Mouse (Mus musculus): ENCODE data around the gene Marveld2. TPM values are rescaled to one million over a fixed set of nuclear protein-coding genes. Genes with fewer than 3 reads are reported as not detected.

The Marveld2 gene
- polyA plus RNA-seq (2015; fragmentation: Nextera tagmentation; extraction: Ambion mirVana): 5.6 TPM in 2 replicates

DNA sequence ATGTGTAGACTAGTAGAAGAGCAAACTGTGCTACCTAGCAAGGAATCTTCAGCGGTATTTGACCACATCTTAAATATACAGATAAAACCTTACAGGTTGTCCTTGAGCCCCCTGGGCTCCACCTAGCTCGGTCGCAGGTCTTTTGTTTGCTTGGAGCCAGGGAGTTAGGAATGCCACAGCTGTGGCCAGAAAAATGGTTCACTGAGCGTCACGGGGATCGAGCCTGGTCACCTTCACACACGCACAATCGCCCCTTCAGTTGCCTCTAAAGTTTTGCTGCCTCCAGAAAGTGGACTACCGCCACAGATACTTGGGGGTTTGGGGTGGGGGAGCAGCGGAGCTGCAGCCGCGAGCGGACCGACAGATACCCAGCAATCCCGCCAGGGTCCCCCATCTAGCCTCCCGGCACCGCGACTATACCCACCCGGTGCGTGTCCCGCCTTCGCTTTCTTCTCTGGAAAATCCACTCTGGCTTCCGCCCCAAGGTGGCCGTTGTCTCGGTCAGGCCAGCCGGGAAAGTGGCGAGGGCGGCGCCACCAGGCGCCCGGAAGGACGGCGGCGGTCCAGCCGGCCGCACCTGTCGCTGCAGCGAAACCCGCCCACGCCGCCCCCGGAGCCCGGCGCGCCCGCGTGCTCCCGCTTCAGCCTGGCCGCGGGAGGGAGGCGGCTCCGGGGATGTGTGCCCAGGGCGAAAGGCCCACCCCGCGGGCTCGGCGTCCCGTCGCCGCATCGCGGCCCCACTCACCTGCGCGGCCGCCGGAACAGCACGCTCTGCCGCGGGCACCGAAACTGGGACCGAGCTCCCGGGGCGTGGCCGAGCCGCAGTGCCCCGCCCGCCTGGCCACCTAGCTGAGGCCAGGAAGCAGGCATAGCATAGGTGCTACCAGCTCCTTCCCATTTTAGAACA, at the start of gene Marveld2:
Gene Marveld2 (minus strand): TSS at position 791 of the 907 bp plus-strand sequence.
- peak within 1 kb of the TSS; percentile 54 for H3K4me3 ChIP-seq
- H3K9ac ChIP-seq: peak within 1 kb of the TSS; percentile 71
- WGBS: 3% methylated on average over 76 of the region's 77 CpGs
- peak within 1 kb of the TSS; percentile 72 for H3K4me2 ChIP-seq
- H3K27ac ChIP-seq: peak within 1 kb of the TSS; percentile 0; the same call in 1 of the 2 replicates
- H3K27me3 ChIP-seq: peaks cover 22% of the 10 kb centered on the region
- ATAC-seq (ENCODE audit: insufficient number of reproducible peaks, insufficient read depth, low FRiP score, low TSS enrichment, low read depth): no peak
- H3K36me3 ChIP-seq: peaks cover 35% of the 10 kb centered on the region
- H3K4me1 ChIP-seq: peaks cover 7% of the 10 kb centered on the region
- no peaks in the 10 kb centered on the region for H3K9me3 ChIP-seq

- H3K36me3 ChIP-seq: peaks cover 27% of the 10 kb centered on the region
- H3K9ac ChIP-seq: no peak overlapping the region
- no peaks in the 10 kb centered on the region for H3K9me3 ChIP-seq
- no peaks in the 10 kb centered on the region for H3K27me3 ChIP-seq
- WGBS: 45% methylated on average over 4 of the region's 4 CpGs
- H3K4me1 ChIP-seq: no peaks in the 10 kb centered on the region
- H3K27ac ChIP-seq: no peak overlapping the region
- no peak overlapping the region for H3K4me3 ChIP-seq
- no peak for ATAC-seq (ENCODE audit: insufficient number of reproducible peaks, insufficient read depth, low FRiP score, low TSS enrichment, low read depth)
- H3K4me2 ChIP-seq: no peak overlapping the region
These were observed 43.2 kb upstream of the Marveld2 start for GRCm38 (mm10) chr13:100659864-100660456.

DNA sequence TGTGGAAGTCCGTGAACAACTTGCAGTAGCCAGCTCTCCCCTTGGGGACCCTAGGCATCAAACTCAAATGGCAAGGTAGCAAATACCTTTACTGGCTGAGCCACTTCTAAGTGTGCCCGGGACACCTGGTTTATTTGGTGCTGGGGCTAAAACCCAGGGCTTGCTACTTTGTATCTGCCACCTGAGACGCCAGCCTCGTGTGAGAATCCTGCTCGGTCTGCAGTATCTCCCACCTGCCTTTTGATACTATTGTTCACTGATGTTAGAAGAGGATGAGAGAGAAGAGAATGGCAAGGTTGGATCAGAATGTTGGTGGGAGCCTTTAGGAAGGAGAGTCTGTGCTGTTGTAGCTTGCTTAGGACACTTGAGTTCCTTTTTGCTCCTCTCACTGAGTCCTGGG, 41.3 kb upstream of the Marveld2 start:
- Histone ChIP-seq H3K27me3 (no peaks in the 10 kb centered on the region), H3K4me3 (no peak overlapping the region), H3K27ac (no peak overlapping the region), H3K4me2 (no peak overlapping the region), H3K36me3 (peaks cover 16% of the 10 kb centered on the region), H3K9me3 (no peaks in the 10 kb centered on the region), H3K9ac (no peak overlapping the region), H3K4me1 (no peaks in the 10 kb centered on the region)
- WGBS: 93% methylated on average over 5 of the region's 5 CpGs
- ATAC-seq (ENCODE audit: insufficient number of reproducible peaks, insufficient read depth, low FRiP score, low TSS enrichment, low read depth): no peak

DNA sequence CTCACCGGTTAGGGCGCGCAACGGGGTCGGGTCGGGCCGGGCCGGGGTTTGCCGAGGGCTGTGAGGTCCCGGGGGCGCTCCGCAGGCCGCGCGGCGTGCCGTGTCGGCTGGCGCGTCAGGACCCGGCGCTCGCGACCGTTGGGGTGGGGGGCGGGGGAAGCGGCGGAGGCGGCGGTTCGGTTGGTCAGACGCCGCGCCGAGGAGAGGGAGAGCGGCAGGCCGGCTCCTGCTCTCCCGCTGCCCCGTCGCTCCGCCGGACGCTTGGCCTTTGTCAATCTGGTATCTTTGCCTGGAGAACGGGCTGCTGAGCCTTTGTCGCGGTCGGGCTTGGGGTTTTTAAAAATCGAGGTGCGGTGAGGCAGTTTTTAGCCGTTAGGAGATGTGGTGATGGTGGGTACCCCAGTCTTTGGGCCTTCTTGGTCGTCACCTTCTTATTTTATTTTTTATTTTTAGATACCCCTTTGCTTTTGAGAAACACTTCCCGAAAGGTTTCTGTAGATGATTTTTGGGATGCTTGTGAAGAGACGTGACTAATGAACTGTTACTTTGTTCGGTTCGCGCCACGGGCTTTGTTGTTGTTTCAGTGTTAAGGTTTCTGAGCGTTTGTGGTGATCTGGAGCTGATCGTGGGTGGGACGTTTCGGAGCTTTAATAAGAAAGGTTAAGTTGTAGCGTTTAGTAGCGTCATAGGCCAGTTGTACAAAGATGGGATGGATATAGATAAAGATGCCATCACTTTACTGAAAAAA, 34.8 kb upstream of the Marveld2 start, which contains the start of gene Taf9:
Gene Taf9 (plus strand): TSS at position 141 of the 748 bp plus-strand sequence.
- peak; percentile 73 for ATAC-seq (ENCODE audit: insufficient number of reproducible peaks, insufficient read depth, low FRiP score, low TSS enrichment, low read depth)
- under 1% methylated on average over 55 of the region's 63 CpGs for WGBS
- H3K4me2 ChIP-seq: peak within 1 kb of the TSS; percentile 90

DNA sequence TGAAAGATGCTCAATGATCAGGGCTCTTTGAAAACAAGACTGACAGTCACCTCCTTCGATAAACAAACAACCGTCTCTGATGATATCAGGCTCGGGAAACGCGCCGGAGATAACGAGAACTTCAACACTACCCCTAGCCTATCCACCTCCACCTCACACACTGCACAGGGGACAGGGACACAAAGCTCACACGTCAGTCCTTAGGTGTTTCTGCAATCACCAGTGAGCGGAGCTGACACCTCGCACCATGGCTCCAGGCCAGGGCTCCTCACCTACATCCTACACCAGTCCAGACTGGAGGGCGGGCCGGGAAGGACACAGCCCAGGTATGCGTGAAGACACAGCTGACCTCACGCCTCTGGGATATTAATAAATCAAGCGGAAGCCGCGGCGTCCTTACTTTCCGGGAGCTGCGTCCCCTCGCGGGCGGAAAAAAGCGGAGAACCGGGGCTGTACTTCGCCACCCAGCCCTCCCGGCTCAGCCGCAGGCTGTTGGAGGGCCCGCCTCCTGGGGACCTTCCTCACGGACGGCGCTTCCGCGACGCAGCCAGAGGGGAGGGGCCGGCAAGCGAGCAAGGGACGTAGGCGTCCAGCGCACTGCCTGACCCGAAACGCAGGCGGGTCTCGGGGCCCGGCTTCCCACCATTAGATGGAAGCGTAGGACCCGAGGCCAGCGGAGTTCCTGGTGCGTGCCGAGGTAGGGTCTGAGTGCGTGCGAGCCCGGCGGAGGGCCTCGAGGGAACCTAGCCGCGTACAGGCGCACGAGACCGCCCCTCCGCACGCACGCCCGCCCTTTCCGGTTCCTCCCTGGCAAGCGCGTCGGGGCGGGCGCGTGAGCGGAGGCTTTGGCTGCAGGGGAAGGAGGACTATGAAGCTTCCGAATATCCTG, 34.0 kb upstream of the Marveld2 start, which contains the start of the genes Ak6 and Rad17:
Gene Ak6 (plus strand): TSS at position 430 of the 889 bp plus-strand sequence.
Gene Rad17 (minus strand): TSS at position 502 of the 889 bp plus-strand sequence.
- Histone ChIP-seq H3K4me3 (peak within 1 kb of the TSS; percentile 97), H3K9me3 (no peaks in the 10 kb centered on the region), H3K27me3 (no peaks in the 10 kb centered on the region), H3K4me2 (peak within 1 kb of the TSS; percentile 90), H3K9ac (peak within 1 kb of the TSS; percentile 94), H3K27ac (peak within 1 kb of the TSS; percentile 95), H3K36me3 (peaks cover 23% of the 10 kb centered on the region), H3K4me1 (peaks cover 8% of the 10 kb centered on the region)
- ATAC-seq (ENCODE audit: insufficient number of reproducible peaks, insufficient read depth, low FRiP score, low TSS enrichment, low read depth): peak; percentile 96
- WGBS: under 1% methylated on average over 62 of the region's 73 CpGs

More for the DNA sequence above, 34.8 kb upstream of the Marveld2 start, which contains the start of gene Taf9:
- H3K9ac ChIP-seq: peak within 1 kb of the TSS; percentile 94
- H3K36me3 ChIP-seq: peaks cover 19% of the 10 kb centered on the region
- peaks cover 8% of the 10 kb centered on the region for H3K4me1 ChIP-seq
- no peaks in the 10 kb centered on the region for H3K27me3 ChIP-seq
- H3K9me3 ChIP-seq: no peaks in the 10 kb centered on the region
- peak within 1 kb of the TSS; percentile 95 for H3K27ac ChIP-seq
- H3K4me3 ChIP-seq: peak within 1 kb of the TSS; percentile 97

GRCm38 (mm10) chr13:100648223-100648622, 31.5 kb upstream of the Marveld2 start:
- Histone ChIP-seq H3K27ac (no peak overlapping the region), H3K4me2 (no peak overlapping the region), H3K4me3 (no peak overlapping the region), H3K9ac (no peak overlapping the region), H3K9me3 (no peaks in the 10 kb centered on the region), H3K4me1 (peaks cover 8% of the 10 kb centered on the region), H3K27me3 (no peaks in the 10 kb centered on the region), H3K36me3 (peaks cover 39% of the 10 kb centered on the region)
- WGBS: 94% methylated on average over 8 of the region's 8 CpGs
- ATAC-seq (ENCODE audit: insufficient number of reproducible peaks, insufficient read depth, low FRiP score, low TSS enrichment, low read depth): no peak

DNA sequence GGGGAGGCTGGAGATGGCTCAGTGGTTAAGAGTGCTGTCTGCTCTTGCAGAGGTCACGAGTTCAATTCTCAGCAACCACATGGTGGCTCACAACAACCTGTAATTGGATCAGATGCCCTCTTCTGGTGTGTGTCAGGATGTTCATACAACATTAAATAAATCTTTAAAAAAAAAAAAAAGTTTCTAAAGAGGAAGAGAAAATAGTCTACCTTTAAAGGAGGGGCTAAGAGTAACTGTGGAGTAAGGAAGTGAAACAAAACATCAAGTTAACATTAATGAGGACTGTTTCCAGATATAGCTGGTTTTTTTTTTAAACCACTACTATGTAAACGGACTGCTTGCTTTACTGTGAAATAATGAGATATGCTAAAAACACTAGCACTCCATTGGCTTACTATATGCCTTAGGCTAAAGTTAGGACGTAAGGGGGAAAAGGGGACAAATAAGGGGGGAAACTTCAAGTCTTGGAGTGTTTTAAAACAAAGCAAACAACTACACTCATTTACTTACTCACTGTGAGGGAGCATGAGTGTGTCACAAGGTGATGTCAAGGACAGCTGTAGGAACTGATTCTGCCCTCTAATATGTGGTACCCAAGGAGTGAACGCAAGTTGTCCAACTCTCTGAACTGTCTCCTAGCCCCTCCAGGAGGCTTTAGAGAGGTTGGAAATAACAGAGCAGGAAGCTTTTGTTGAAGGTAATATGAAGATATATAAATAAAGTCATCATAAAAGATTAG, 25.9 kb upstream of the Marveld2 start:
- H3K4me3 ChIP-seq: no peak overlapping the region
- no peak overlapping the region for H3K27ac ChIP-seq
- no peak overlapping the region for H3K9ac ChIP-seq
- WGBS: 91% methylated on average over 4 of the region's 4 CpGs
- H3K4me2 ChIP-seq: no peak overlapping the region
- H3K36me3 ChIP-seq: peaks cover 83% of the 10 kb centered on the region
- no peaks in the 10 kb centered on the region for H3K4me1 ChIP-seq
- no peak for ATAC-seq (ENCODE audit: insufficient number of reproducible peaks, insufficient read depth, low FRiP score, low TSS enrichment, low read depth)
- no peaks in the 10 kb centered on the region for H3K9me3 ChIP-seq
- no peaks in the 10 kb centered on the region for H3K27me3 ChIP-seq

DNA sequence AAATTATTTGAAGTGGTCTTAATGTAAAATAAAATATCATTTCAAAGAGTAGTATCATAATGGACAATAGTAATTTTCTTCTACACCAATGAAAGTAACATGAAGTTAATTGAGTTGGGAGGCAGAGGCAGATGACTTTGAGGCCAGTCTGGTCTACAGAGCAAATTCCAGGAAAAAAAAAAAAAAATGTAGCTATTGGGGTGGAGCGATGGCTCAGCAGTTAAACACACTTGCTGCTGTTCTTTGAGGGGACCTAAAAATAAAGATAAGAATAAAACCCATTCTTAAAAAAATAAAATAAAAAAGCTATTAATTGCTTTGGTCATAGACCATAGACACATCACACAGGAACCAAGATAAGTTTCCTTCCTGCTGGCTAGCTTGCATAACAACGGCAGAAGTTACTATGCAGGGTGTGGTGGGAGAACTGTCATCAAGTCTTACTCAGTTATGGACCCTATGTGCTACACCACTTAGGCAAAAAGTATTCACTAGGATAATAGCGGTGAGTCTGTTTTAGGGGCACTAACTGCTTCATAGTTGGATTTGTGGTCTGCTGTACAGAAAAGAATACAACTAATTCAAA, 17.4 kb upstream of the Marveld2 start:
- Histone ChIP-seq H3K27me3 (no peaks in the 10 kb centered on the region), H3K9me3 (no peaks in the 10 kb centered on the region), H3K9ac (no peak overlapping the region), H3K4me2 (no peak overlapping the region), H3K36me3 (peaks cover 69% of the 10 kb centered on the region), H3K27ac (no peak overlapping the region), H3K4me3 (no peak overlapping the region), H3K4me1 (no peaks in the 10 kb centered on the region)
- ATAC-seq (ENCODE audit: insufficient number of reproducible peaks, insufficient read depth, low FRiP score, low TSS enrichment, low read depth): no peak
- WGBS: 97% methylated on average over 3 of the region's 3 CpGs

GRCm38 (mm10) chr13:100622241-100622640, 5.5 kb upstream of the Marveld2 start:
- Histone ChIP-seq H3K4me3 (no peak overlapping the region), H3K27me3 (peaks cover 7% of the 10 kb centered on the region), H3K36me3 (peaks cover 77% of the 10 kb centered on the region), H3K27ac (no peak overlapping the region), H3K9me3 (no peaks in the 10 kb centered on the region), H3K9ac (no peak overlapping the region), H3K4me2 (no peak overlapping the region), H3K4me1 (no peaks in the 10 kb centered on the region)
- WGBS: 86% methylated on average over 4 of the region's 4 CpGs
- no peak for ATAC-seq (ENCODE audit: insufficient number of reproducible peaks, insufficient read depth, low FRiP score, low TSS enrichment, low read depth)

- no peak overlapping the region for H3K4me3 ChIP-seq
These were observed 812 bp upstream of the Marveld2 start for GRCm38 (mm10) chr13:100617583-100617982.

More at GRCm38 (mm10) chr13:100617583-100617982, 812 bp upstream of the Marveld2 start:
- ATAC-seq (ENCODE audit: insufficient number of reproducible peaks, insufficient read depth, low FRiP score, low TSS enrichment, low read depth): no peak
- Histone ChIP-seq H3K27me3 (peaks cover 22% of the 10 kb centered on the region), H3K27ac (no peak overlapping the region), H3K36me3 (peaks cover 43% of the 10 kb centered on the region), H3K4me2 (no peak overlapping the region), H3K4me1 (peaks cover 7% of the 10 kb centered on the region), H3K9ac (no peak overlapping the region), H3K9me3 (no peaks in the 10 kb centered on the region)
- 81% methylated on average over 13 of the region's 13 CpGs for WGBS
